Mouse (Mus musculus) embryonic facial prominence, embryonic 12.5 days (tissue): ENCODE data around the gene Smdt1. TPM values are rescaled to one million over a fixed set of nuclear protein-coding genes. Genes with fewer than 3 reads are reported as not detected.
"Not testable (repeated sequence)": the region's sequence is repeated elsewhere in the genome, so short reads cannot be mapped to it uniquely, and the experiment has no call there.

Experiments used
- ATAC-seq: fragments of 200-750 bp; cut with Nextera tagmentation; 2 replicates; pipeline ENCODE4 v1.8.0; 2017; ENCODE audit not compliant: insufficient number of reproducible peaks, insufficient read depth, low FRiP score, low TSS enrichment
- H3K27ac ChIP-seq: fragments of 300-500 bp; sonication (generic); 2 replicates; pipeline ENCODE4 v1.5.1; 2016; ENCODE audit warnings: mild to moderate bottlenecking
- H3K27me3 ChIP-seq: fragments of 300-500 bp; sonication (generic); 2 replicates; pipeline ENCODE4 v1.6.1; 2016; ENCODE audit warnings: mild to moderate bottlenecking, moderate library complexity
- H3K36me3 ChIP-seq: fragments of 300-500 bp; sonication (generic); 2 replicates; pipeline ENCODE4 v1.6.1; 2016; ENCODE audit warnings: mild to moderate bottlenecking
- H3K4me1 ChIP-seq: fragments of 300-500 bp; sonication (generic); 2 replicates; pipeline ENCODE4 v1.6.1; 2016
- H3K4me2 ChIP-seq: fragments of 300-500 bp; sonication (generic); replicated peaks from 2 replicates; pipeline ENCODE4 v1.6.1; 2016; ENCODE audit warnings: mild to moderate bottlenecking, moderate library complexity
- H3K4me3 ChIP-seq: fragments of 300-500 bp; sonication (generic); 2 replicates; pipeline ENCODE4 v1.5.1; 2016; ENCODE audit warnings: mild to moderate bottlenecking
- H3K9ac ChIP-seq: fragments of 300-500 bp; sonication (generic); 2 replicates; pipeline ENCODE4 v1.6.1; 2016; ENCODE audit warnings: mild to moderate bottlenecking, moderate library complexity
- H3K9me3 ChIP-seq: fragments of 300-500 bp; sonication (generic); 2 replicates; pipeline ENCODE4 v1.6.1; 2016; ENCODE audit warnings: mild to moderate bottlenecking, moderate library complexity
- WGBS: fragments of 180-500 bp; shearing (Covaris S2); methylation state at CpG from one replicate; pipeline ENCODE4 v1.1.7; 2016; 5-methylcytosine and 5-hydroxymethylcytosine counted together
- microRNA-seq: library from miRNA; unstranded; fragments of <30 nt; microRNA quantifications from one replicate; pipeline ENCODE4, GENCODE M21; 2017
- polyA plus RNA-seq: library from polyadenylated mRNA; unstranded; fragments of >200 nt; fragmentation: Nextera tagmentation; extraction: Ambion mirVana; gene quantifications from 2 replicates; pipeline ENCODE4 v1.2.1, GENCODE M21; 2016

Smdt1 gene
- polyA plus RNA-seq, 1 experiment from 2014 or later, result 227 TPM

DNA sequence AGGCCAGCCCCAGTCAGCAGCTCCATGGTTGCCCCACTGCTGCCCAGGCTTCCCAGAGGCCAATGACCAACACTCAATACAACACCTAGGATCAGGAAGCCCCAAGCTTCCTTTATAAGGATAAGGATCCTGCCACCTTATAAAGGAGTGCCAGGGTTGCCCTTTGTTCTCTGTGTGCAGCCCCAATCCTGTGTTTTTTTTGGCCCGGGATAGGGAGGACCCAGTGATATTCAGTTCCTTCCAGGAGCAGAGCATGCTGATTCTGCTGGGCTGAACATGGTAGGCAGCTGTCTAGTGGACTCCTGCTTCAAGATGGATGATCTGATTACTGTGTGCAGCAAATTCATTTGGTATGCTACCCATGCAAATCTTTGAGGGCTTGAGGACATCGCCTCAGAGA, 55.2 kb downstream of the Smdt1 start, which contains the start of gene Cyp2d11:
TSS of gene Cyp2d11 (minus strand) at position 101 of the 400 bp plus-strand sequence.
- not testable (repeated sequence) for H3K4me1 ChIP-seq, H3K27ac ChIP-seq, H3K4me3 ChIP-seq, H3K9ac ChIP-seq, ATAC-seq, H3K9me3 ChIP-seq, H3K36me3 ChIP-seq, H3K27me3 ChIP-seq, H3K4me2 ChIP-seq
- WGBS, result 82% methylated on average over 2 of the region's 2 CpGs

DNA sequence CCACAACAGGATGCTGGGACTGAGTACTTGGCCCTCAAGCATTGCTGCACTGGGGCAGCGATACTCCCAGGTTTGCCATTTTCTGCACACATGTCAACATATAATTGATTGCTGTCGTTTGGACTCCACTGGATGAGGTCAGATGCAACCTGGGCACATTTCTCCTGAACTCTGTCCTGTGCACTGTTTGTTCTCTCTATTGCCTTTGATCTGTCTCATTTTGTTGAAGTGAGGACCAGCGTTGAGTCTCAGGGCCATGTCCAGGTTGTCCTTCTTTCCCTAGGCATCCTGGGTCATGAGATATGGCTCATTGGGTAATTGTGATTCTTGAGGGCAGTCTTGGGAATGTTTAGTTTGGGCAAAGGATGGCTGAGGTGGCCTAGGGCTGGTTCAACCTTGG, 57.2 kb downstream of the Smdt1 start:
- not testable (repeated sequence) for H3K4me3 ChIP-seq, H3K4me2 ChIP-seq, H3K36me3 ChIP-seq, H3K9me3 ChIP-seq, H3K9ac ChIP-seq, ATAC-seq, H3K4me1 ChIP-seq, H3K27ac ChIP-seq, H3K27me3 ChIP-seq
- 78% methylated on average over 3 of the region's 3 CpGs for WGBS

Small RNAs within 50 kb of the gene (microRNA-seq; reads per million reads assigned to microRNA genes)
- not detected for gene Mir7684

Other genes starting within 250 kb of the Smdt1 start
- 26.2 and 27.0 TPM in 2 replicates for gene Ccdc134, start 211.0 kb upstream of the Smdt1 start, polyA plus RNA-seq
- gene Srebf2, start 191.8 kb upstream of the Smdt1 start, polyA plus RNA-seq, result 200 and 202 TPM in 2 replicates
- 0.75 and 0.79 TPM in 2 replicates for gene Shisa8, start 126.1 kb upstream of the Smdt1 start, polyA plus RNA-seq
- gene Tnfrsf13c, start 114.6 kb upstream of the Smdt1 start, polyA plus RNA-seq, result 0.13 and 0.23 TPM in 2 replicates
- 68.8 and 71.0 TPM in 2 replicates for gene Cenpm, start 94.2 kb upstream of the Smdt1 start, polyA plus RNA-seq
- gene 1500009C09Rik, start 86.6 kb upstream of the Smdt1 start, polyA plus RNA-seq, result 0.29 TPM in 1 of 2 replicates, not detected in the other
- 59.9 and 66.0 TPM in 2 replicates for gene Sept3, start 64.1 kb upstream of the Smdt1 start, polyA plus RNA-seq
- gene Wbp2nl, start 40.0 kb upstream of the Smdt1 start, polyA plus RNA-seq, result 0.12 TPM in 1 of 2 replicates, not detected in the other
- gene Naga, start within 50 bp of the Smdt1 start, polyA plus RNA-seq, result 36.8 and 38.1 TPM in 2 replicates
- 10.3 and 11.2 TPM in 2 replicates for gene Pheta2, start within 50 bp of the Smdt1 start, polyA plus RNA-seq
- gene Ndufa6, start 15.4 kb downstream of the Smdt1 start, polyA plus RNA-seq, result 281 and 295 TPM in 2 replicates
- gene Cyp2d22, start 41.3 kb downstream of the Smdt1 start, polyA plus RNA-seq, result 10.6 and 10.9 TPM in 2 replicates
- gene Cyp2d11, start 55.1 kb downstream of the Smdt1 start, polyA plus RNA-seq, result not detected in 2 replicates
- not detected in 2 replicates for gene Cyp2d10, start 68.2 kb downstream of the Smdt1 start, polyA plus RNA-seq
- not detected in 2 replicates for gene Cyp2d9, start 94.5 kb downstream of the Smdt1 start, polyA plus RNA-seq
- gene Cyp2d12, start 216.1 kb downstream of the Smdt1 start, polyA plus RNA-seq, result not detected in 2 replicates